Mouse (Mus musculus): ENCODE results near the gene Gm7247.
"Not testable (repeated sequence)": the region's sequence is repeated elsewhere in the genome, so short reads cannot be mapped to it uniquely, and the experiment has no call there.

Gene Gm7247

DNA sequence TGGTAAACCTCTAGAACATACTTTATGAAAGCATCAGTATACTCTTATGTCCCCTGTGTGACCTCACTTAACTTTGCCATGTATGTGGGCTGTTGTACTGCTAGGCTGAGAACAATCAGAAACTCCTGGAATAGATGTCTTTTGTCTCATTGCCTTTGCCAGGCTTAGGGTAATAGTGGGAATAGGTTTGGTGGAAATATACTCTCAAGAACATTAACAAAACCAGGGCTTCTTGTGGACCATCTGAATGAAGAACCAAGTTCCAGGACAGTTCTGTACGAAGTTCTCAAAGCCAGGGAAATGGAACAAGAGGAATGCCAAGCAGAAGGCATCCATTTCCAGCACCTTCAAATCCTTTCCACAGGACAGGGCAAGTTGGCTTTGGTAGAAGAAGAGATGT lies at the start of gene Gm7247:
Gm7247 (plus strand) TSS at position 301 of the 400 bp plus-strand sequence.
- in situ Hi-C loops (cut with MboI; ENCODE audit: unreplicated experiment in 2 of 2) = no loop called here

DNA sequence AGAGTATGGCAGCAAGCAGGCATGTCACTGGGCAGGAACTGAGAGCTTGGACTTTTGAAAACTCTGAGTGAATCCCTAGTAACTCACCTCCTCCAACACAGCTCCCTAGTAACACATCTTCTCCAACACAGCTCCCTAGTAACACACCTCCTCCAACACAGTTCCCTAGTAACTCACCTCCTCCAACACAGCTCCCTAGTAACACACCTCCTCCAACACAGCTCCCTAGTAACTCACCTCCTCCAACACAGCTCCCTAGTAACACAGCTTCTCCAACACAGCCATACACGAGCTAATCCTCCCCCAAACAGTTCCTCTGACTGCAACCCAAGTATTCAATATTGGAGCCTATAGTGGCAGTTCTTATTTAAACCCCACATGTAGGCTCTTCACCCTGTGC lies 37.6 kb upstream of the Gm7247 start:
- in situ Hi-C loops (cut with MboI; ENCODE audit: unreplicated experiment in 2 of 2) = no loop called here

DNA sequence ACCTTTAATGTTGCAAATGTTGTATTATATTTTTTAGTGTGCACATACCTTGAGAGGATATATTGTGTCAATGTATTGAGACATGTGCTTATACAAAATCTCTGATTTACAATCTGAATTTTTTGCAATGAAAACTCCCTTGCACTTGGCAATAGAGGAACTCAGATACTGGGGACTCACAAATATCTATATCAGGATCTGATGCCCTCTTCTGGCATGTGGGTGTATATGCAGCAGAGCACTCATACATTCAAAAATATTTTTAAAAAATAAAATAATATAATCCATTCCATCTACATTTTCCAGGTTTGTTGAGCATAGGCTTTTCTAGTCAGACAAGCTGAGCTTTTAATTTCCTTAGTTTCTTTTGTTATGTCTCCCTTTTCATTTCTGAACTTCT lies 15.5 kb upstream of the Gm7247 start:
- in situ Hi-C loops (cut with MboI; ENCODE audit: unreplicated experiment in 2 of 2) = no loop called here

DNA sequence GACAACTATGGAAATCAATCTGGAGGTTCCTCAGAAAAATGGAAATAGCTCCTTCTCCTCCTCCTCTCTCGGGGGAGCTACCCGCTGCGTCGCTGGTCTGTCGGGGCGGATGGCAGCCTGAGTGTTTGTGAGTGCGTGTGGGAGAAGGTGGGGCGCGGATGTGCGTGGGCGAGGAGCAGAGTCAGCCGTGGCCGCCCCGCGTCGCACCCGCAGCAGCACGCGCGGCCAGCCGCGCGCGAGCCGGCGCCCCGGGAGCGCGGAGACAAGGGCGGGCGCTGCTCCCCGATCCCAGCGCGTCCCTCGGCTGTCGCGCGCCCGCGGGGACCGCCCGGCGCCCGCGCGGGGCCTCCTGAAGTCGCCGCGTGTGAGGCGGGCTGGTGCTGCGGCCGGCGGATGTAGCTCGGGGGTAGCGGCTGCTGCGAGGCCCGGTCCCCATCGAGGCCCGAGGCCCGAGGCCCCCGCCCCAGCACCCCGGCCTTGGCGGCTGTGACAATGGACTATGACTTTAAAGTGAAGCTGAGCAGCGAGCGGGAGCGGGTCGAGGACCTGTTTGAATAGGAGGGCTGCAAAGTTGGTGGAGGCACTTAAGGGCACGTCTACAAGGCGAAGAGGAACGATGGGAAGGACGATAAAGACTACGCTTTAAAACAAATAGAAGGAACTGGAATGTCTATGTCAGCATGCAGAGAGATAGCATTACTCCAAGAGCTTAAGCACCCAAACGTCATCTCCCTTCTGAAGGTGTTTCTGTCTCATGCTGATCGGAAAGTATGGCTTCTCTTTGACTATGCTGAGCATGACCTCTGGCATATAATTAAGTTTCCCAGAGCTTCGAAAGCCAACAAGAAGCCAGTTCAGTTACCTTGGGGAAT lies 3.2 kb upstream of the Gm7247 start:
- in situ Hi-C loops (cut with MboI; ENCODE audit: unreplicated experiment in 2 of 2) = no loop called here

DNA sequence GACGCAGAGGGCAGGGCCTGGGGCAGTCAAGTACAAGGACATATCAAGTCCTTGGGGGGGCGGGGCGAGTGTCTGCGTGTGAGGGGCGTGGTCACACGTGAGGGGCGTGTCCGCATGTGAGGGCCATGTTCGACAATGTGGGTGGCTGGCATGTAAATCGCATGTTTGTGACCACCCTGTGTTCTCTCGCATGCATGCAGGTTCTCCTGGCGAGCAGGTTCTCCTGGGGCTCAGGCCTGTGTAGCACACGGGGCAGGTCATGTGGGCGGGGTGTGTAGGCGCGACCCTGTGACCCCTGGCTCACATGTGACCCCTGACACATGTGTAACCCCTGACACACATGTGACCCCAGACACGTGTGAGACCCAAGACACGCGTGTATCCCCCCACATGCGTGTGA lies 21.2 kb downstream of the Gm7247 start:
- in situ Hi-C loops (cut with MboI; ENCODE audit: unreplicated experiment in 2 of 2) = no loop called here

DNA sequence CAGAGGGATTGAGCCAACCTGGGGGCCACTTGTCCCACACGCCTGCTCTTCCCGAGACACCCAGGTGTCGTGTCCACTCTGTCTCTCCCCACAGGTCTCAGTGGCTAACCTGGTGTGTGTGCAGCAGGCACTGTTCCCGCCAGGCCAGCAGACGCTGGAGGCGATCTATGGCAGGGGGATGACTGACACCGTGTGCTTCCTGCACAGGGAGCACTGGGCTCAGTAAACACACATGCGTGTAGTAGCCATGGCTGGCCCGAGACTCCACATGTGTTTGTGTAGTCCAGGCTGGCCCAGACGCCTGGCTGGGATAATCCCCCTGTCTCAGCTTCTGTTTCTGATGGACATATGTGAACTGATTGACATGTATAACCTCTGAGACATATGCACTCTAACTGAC lies 22.8 kb downstream of the Gm7247 start:
- in situ Hi-C loops (cut with MboI; ENCODE audit: unreplicated experiment in 2 of 2) = no loop called here

DNA sequence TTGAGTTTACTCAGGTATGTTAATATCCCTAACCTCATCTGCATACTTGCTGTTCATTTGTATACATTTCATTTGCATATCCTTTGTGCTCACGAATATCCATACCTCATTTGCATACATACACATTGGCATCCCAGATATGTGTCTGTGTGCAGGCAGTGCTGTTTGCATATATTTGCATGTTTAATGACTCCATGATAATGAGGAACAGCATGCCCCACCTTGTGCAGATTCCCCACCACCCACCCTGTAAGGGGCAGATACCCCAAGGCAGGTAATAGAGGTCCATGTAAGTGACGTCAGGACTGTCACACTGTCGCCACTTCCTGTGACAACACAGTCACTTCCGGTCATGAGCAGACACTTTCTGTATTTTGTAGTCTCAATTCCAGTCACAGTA lies 24.2 kb downstream of the Gm7247 start:
- in situ Hi-C loops (cut with MboI; ENCODE audit: unreplicated experiment in 2 of 2) = no loop called here

DNA sequence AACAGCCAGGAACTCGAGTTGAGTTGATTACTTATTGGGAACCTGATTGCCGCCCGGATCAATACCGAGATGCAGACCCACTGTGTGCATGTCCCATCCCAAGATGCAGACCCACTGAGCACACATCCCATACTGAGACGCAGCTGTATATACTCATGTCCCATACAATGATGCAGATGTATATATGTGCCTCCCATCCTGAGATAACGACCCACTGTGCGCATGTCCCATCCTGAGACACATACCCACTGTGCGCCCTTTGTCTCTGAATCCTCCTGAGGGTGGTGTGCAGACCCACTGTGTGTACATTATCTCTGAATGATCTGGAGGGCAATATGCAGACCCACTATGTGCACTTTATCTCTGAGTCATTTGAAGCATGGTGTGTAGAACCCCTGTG lies 26.2 kb downstream of the Gm7247 start:
- in situ Hi-C loops (cut with MboI; ENCODE audit: unreplicated experiment in 2 of 2) = no loop called here

DNA sequence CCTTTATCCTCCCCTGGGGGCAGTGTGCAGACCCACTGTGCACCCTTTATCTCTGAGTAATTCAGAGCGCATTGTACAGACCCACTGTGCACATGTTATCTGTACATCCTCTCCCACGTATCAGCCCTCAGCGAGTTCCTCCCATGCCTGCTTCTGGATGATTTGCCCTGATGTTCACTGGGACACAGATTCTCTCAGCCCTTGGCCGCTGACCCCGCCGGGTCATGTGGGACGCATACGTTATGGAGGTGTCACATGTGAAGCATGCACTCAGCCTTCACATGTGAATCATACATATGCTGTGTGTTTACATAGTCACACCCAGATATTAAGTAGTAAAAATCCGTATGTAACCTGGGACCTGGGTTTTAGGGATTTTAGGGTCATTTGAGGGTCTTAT lies 26.7 kb downstream of the Gm7247 start:
- in situ Hi-C loops (cut with MboI; ENCODE audit: unreplicated experiment in 2 of 2) = no loop called here

DNA sequence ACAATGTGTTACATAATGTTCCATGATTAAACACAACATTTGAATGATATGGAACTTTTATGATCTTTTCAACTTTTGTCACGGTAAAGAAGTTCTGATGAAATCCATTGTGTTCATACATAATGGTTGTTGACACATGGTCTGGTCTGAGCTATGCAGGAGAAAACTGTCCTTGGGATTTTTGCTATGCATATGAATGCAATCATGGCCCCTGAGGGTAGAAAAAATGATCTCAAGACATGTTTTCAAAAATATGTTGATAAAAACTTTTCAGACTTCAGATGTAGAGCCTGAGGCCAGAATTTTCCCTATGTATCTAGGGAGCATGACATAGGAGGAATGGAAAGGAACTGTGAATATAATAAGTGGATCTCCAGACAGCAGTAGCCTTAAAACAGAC lies 49.0 kb downstream of the Gm7247 start, which contains the start of gene Vmn2r88:
Vmn2r88 (plus strand) TSS at position 301 of the 400 bp plus-strand sequence.
- in situ Hi-C loops (cut with MboI; ENCODE audit: unreplicated experiment in 2 of 2) = no loop called here

DNA sequence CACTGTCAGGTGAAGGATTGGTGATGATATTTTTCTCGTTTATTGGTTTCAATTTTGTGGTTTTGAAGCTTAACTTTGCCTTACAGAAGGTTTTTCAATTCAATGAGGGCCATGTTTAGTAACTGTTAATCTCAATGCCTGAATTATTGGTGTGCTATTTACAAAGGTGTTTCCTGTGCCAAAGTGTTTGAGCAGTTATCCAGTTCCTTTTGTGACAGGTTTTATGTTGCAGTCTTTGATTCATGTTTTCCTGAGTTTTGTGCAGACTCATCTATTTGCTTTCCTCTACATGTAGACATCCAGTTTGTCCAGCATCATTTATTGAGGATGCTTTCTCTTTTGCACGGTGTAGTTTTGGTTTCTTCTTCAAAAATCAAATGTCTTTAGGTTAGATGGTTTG lies 62.3 kb downstream of the Gm7247 start:
- in situ Hi-C loops (cut with MboI; ENCODE audit: unreplicated experiment in 2 of 2) = no loop called here

DNA sequence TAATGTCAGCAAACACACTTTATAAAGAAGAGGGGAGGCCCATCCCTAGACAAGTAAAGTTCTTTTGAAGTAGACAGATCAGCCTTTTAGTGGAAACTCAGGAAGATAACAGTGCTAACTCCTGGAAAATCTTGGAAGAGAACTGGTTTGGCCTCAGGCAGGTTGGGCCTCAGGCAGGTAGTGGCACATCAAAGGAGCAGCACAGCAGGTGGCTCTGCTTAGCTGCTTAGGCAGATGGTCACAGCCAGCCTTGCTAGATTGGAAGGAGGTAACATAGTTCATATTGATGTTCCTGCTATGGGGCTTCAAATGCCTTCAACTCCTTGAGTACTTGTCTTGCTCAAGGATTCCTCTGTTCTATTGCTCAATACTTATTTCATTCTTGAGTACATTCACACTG lies 68.6 kb downstream of the Gm7247 start:
- in situ Hi-C loops (cut with MboI; ENCODE audit: unreplicated experiment in 2 of 2) = not testable (repeated sequence)

DNA sequence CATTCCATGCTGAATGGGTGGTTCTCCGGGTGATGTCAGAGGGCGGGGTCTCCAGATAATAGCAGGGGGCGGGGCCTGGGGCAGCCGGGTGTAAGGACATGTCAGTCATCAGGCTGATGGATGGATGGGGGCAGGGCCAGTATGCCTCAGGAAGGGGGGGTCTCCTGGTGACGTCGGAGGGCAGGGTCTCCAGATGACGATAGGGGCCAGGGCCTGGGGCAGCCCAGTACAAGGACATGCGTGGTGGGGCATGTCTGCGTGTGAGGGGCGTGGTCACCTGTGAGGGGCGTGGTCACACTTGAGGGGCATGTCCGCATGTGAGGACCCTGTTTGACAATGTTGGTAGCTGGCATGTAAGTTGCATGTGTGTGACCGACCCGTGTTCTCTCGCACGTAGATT lies 73.0 kb downstream of the Gm7247 start:
- in situ Hi-C loops (cut with MboI; ENCODE audit: unreplicated experiment in 2 of 2) = no loop called here

DNA sequence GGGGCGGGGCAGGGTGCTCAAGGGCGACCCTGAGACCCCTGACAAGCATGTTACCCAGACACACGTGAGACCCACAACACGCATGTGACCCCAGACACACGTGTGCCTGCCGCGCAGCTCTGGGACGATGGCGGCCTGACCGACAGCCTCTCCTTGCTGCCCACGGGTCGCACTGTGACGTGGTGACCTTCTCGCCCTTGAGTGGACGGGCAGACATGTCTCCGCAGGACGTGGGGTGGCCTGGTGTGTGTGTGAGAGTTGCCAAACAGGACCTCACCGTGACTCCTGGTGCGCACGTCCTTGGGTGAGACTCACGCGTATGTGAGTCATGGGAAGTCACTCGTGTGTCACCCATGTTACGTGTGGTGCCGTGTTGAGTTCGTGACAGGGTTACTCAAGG lies 73.5 kb downstream of the Gm7247 start:
- in situ Hi-C loops (cut with MboI; ENCODE audit: unreplicated experiment in 2 of 2) = no loop called here

DNA sequence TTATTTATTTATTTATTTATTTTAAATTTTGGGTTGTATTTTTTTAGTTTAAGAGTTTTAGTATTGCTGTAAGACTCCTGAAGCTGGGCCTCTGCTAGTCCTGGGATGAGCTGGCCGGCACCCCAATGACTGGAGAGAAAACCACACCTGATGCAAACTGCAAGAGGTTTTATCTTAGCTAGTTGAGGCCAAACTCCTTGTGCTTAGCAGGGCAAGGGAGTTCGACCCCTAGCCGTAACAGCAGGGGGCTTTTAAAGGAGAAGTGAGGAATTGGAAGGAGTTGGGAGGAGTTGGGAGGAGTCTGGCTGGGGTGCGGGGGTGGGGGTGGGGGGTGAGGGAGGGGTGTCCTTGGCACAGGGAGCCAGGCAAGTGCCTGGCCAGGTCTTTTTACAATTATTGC lies 77.4 kb downstream of the Gm7247 start:
- in situ Hi-C loops (cut with MboI; ENCODE audit: unreplicated experiment in 2 of 2) = no loop called here

DNA sequence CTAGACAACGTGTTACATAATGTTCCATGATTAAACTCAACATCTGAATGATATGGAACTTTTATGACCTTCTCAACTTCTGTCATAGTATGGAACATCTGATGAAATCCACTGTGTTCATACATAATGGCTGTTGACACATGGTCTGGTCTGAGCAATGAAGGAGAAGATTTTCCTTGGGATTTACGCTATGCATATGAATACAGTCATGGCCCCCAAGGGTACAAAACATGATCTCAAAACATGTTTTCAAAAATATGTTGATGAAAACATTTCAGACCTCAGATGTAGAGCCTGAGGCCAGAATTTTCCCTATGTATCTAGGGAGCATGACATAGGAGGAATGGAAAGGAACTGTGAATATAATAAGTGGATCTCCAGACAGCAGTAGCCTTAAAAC lies 90.0 kb downstream of the Gm7247 start, which contains the start of gene Vmn2r89:
Vmn2r89 (plus strand) TSS at position 301 of the 400 bp plus-strand sequence.
- in situ Hi-C loops (cut with MboI; ENCODE audit: unreplicated experiment in 2 of 2) = not testable (repeated sequence)

DNA sequence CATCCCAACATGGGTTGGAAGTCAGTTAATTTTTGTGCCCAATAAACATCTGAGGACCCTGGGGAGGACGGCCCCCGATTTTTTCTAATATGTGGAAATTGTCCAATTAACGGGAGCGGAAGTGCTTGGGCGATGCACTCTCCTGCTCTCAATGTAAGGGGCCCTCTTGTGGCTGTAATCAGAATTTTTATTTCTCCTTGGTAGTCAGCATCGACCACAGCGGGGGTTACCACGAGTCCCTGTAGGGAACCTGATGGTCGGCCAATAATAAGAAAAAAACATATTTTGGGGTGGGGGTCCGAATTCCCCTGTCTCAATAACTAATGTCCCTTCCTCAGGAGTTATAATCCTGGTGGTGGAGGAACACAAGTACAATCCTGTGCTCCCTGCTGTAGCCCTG lies 118.7 kb downstream of the Gm7247 start:
- in situ Hi-C loops (cut with MboI; ENCODE audit: unreplicated experiment in 2 of 2) = not testable (repeated sequence)

DNA sequence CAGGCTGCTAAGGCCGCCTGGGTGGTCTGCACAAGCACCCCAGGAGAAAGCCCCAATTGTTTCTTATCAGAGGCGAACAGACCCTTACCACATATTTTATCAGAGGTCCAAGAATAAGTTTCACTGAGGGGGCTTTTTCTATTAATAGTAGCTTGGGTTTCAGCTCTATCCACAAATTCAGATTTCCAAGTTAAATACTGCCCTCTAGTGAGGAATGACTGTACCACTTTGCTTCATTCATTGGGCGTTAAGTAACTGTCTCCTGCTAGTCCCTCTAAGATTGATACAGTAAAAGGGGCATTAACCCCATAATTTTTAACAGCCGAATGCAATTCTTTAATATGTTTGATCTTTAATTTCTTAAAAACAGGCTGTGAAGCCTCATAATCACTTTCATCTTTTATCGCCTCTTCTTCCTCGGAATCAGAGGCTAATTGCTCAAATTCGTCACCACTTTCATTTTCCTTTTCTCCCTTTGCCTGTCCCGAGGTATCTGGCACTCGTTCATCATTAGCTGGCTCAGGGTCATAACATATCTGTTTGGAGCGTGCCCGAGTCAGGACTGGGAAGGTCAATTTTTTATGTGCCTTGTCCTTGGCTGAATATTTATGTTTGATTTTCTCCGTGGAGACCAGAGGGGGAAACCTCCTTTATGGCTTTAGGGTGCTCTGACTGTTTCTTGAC lies 119.9 kb downstream of the Gm7247 start:
- in situ Hi-C loops (cut with MboI; ENCODE audit: unreplicated experiment in 2 of 2) = not testable (repeated sequence)

DNA sequence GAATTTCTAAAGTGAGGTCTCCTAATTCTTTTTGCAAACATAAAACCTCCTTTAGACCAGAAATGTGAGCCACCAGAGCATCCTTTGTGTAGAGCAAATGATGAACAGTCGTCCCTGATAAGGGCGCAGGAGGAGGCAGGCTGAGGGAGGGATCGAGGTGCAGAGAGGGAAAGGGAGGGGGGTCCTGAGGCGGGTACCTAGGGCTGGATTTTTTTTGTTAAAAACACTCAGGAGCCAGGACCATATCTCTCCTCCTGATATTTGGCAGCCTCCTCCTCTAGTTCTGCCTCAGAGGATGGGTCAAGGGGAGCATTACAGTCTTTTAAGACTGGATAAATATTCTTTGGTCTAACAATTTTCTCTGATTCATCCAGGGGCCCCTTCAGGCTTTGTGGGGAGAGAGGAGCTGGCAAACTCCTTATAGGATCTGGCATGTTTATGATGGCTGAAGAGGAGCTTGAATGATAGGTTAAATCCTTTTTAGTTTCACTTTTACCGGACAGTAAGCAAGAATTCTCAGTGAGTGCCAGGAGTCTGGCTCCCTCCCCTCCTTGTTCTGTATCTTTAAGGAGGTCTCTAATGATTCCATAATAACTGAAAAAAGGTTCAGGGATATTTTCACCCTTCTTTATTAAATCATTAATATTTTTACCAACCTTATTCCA lies 120.6 kb downstream of the Gm7247 start:
- in situ Hi-C loops (cut with MboI; ENCODE audit: unreplicated experiment in 2 of 2) = no loop called here

DNA sequence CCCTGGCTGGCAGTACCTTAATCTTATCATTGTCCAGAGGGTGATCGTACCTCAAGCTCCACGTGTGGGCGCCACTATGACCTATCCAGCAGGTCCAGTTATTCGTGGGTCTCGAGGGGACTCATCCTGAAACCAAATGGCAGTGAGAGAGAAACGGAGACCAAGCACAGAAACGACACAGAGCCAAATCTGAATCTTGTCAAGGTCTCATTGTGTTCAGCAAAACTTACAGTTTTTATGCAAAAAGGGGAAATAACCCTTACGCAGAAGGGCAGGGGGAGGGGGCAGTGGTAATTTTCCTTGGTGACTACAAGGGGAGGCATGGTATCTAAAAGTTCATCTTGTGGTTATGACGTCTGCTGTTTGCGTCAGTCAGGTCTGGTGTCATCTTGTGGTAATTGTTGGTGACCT lies 121.4 kb downstream of the Gm7247 start:
- in situ Hi-C loops (cut with MboI; ENCODE audit: unreplicated experiment in 2 of 2) = not testable (repeated sequence)

DNA sequence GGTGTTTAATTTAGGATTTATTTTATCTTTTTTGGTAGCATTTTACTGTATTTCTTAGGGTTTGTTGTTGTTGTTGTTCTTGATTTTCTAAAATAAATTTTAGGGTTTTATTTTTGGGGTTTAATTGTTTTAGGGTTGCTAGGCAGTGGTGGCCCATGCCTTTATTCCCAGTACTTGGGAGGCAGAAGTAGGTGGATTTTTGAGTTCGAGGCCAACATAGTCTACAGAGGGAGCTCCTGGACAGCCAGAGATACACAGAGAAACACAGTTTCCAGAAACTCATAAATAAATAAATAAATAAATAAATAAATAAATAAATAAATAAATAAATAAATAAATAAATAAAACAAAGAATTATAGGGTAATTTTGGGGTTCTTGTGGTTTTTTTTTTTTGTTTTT lies 122.1 kb downstream of the Gm7247 start:
- in situ Hi-C loops (cut with MboI; ENCODE audit: unreplicated experiment in 2 of 2) = no loop called here

All from v-Abl transformed pro-B cells (cell line).